Mouse (Mus musculus): Measurements from ENCODE around the gene Arrb1.

The Arrb1 gene

GRCm38 (mm10) chr7:99537183-99537756 lies 2.0 kb downstream of the Arrb1 start:
- DNase-seq (ENCODE audit: low read depth) = no peak

- DNase-seq (ENCODE audit: low read depth) = no peak
Observed at GRCm38 (mm10) chr7:99538421-99538820, 3.2 kb downstream of the Arrb1 start.

- peak; percentile 92 for DNase-seq (ENCODE audit: low read depth)
Observed at GRCm38 (mm10) chr7:99539201-99539891, 4.1 kb downstream of the Arrb1 start.

GRCm38 (mm10) chr7:99540016-99540415 lies 4.8 kb downstream of the Arrb1 start:
- DNase-seq (ENCODE audit: low read depth) = no peak

GRCm38 (mm10) chr7:99541204-99541603 lies 5.9 kb downstream of the Arrb1 start:
- no peak for DNase-seq (ENCODE audit: low read depth)

GRCm38 (mm10) chr7:99544272-99544671 lies 9.0 kb downstream of the Arrb1 start:
- DNase-seq (ENCODE audit: low read depth) = no peak

- peak; percentile 36 for DNase-seq (ENCODE audit: low read depth)
Observed at GRCm38 (mm10) chr7:99545885-99546745, 10.8 kb downstream of the Arrb1 start.

GRCm38 (mm10) chr7:99547584-99548487 lies 12.6 kb downstream of the Arrb1 start:
- DNase-seq (ENCODE audit: low read depth) = no peak

- DNase-seq (ENCODE audit: low read depth) = no peak
Observed at GRCm38 (mm10) chr7:99549668-99550067, 14.4 kb downstream of the Arrb1 start.

GRCm38 (mm10) chr7:99551623-99552022 lies 16.4 kb downstream of the Arrb1 start:
- no peak for DNase-seq (ENCODE audit: low read depth)

GRCm38 (mm10) chr7:99553222-99553884 lies 18.1 kb downstream of the Arrb1 start:
- DNase-seq (ENCODE audit: low read depth) = no peak

- no peak for DNase-seq (ENCODE audit: low read depth)
Observed at GRCm38 (mm10) chr7:99553885-99554269, 18.6 kb downstream of the Arrb1 start.

GRCm38 (mm10) chr7:99555862-99556261 lies 20.6 kb downstream of the Arrb1 start:
- no peak for DNase-seq (ENCODE audit: low read depth)

GRCm38 (mm10) chr7:99559091-99559490 lies 23.8 kb downstream of the Arrb1 start:
- DNase-seq (ENCODE audit: low read depth) = no peak

- no peak for DNase-seq (ENCODE audit: low read depth)
Observed at GRCm38 (mm10) chr7:99562478-99562877, 27.2 kb downstream of the Arrb1 start.

- no peak for DNase-seq (ENCODE audit: low read depth)
Observed at GRCm38 (mm10) chr7:99563224-99563623, 28.0 kb downstream of the Arrb1 start.

GRCm38 (mm10) chr7:99565325-99565881 lies 30.1 kb downstream of the Arrb1 start:
- DNase-seq (ENCODE audit: low read depth) = no peak

GRCm38 (mm10) chr7:99570680-99571079 lies 35.4 kb downstream of the Arrb1 start:
- DNase-seq (ENCODE audit: low read depth) = no peak

GRCm38 (mm10) chr7:99572931-99573330 lies 37.7 kb downstream of the Arrb1 start:
- DNase-seq (ENCODE audit: low read depth) = no peak

GRCm38 (mm10) chr7:99573351-99573750 lies 38.1 kb downstream of the Arrb1 start:
- DNase-seq (ENCODE audit: low read depth) = no peak

- no peak for DNase-seq (ENCODE audit: low read depth)
Observed at GRCm38 (mm10) chr7:99578246-99578645, 43.0 kb downstream of the Arrb1 start.
